Comparison of ENCODE assay signal across 8 mouse cellular contexts in the genomic region with DNA sequence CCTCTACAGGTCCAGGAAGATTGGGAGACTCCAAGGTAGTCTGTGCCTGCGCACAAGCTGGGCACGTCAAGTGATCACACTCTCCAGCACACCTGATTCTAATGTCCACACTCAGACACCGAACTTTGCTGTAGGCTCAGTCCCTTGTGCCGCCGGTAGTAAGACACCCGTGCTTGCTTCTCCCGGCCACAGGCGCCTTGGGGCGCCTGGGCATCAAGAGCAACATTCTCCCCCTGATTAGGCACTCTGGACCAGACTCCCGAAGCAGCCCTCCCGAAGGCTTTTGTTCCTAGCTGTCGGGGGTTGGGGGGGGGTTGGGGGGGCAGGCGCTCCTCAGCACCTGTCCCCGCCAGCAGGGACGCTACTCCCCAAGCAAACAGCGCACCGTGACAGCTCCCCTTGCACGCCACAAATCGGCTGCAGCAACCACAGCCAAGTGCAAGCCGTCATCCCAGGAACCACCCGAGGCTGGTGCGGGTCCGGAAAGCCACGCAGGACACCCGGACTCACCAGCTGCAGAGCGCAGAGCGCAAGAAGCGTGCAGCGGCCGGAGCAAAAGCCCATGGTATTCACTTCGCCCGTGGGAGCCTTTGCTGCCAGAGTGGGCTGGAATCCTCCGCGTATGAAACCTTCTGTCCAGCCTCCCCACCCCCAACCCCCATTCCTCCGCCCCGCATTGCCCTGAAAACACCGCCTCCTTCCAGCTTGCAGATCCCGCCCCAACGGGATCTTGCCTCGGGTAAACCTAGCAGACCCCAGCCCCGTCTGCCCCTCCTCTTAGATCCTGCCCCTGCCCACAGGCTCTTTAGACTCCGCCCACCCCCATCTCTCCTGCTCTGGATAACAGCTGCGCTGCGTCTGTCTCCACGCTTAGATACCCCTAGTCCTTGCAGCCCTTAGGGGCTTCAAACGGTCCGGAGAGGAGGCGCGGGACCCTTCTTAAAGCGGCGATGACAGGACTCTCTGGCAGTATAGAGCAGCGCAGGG. TPM values are rescaled to one million over a fixed set of nuclear protein-coding genes. Genes with fewer than 3 reads are reported as not detected.
DNase-seq lines count a peak whose midpoint lies in the region; ATAC-seq lines count a peak whose summit lies in the region.

Gene Nkain4 (minus strand): TSS at position 639 of the 987 bp plus-strand sequence.

- intact Hi-C loops in heart, postnatal 14 days (cut with DNase I), result no loop called here

- peaks cover 18% of the 10 kb centered on the region; the same call in 1 of the 2 replicates for H3K4me1 ChIP-seq in embryonic facial prominence, embryonic 14.5 days (ENCODE audit: control insufficient read depth, insufficient read depth, low read length)

- no peaks in the 10 kb centered on the region for H3K9me3 ChIP-seq in embryonic facial prominence, embryonic 14.5 days (ENCODE audit: control insufficient read depth, low read length)

- 1% methylated on average over 40 of the region's 52 CpGs for WGBS in embryonic facial prominence, embryonic 14.5 days

- peak within 1 kb of the TSS; percentile 56 for H3K9ac ChIP-seq in embryonic facial prominence, embryonic 14.5 days (ENCODE audit: low read depth, low read length)

- H3K27me3 ChIP-seq in embryonic facial prominence, embryonic 14.5 days (replicated peaks; ENCODE audit: control insufficient read depth, insufficient read depth, low read length), result peaks cover 4% of the 10 kb centered on the region

- no peak within 1 kb of the TSS; the same call in 1 of the 2 replicates for H3K27ac ChIP-seq in embryonic facial prominence, embryonic 14.5 days (replicated peaks; ENCODE audit: low read depth, low read length)

- peak within 1 kb of the TSS; percentile 45 for H3K4me3 ChIP-seq in embryonic facial prominence, embryonic 14.5 days (ENCODE audit: low read depth, low read length)

- H3K36me3 ChIP-seq in embryonic facial prominence, embryonic 14.5 days (ENCODE audit: control insufficient read depth, insufficient read depth, low read length), result no peaks in the 10 kb centered on the region

- H3K4me2 ChIP-seq in embryonic facial prominence, embryonic 14.5 days (ENCODE audit: low read depth, low read length), result peak within 1 kb of the TSS; percentile 79

- peak; percentile 39 for DNase-seq in Muller cell, postnatal 12 days (ENCODE audit: inconsistent ontology term)
- peak; percentile 40 to 46 for DNase-seq in adrenal gland, postnatal 36 days
- peak; percentile 95 for DNase-seq in embryonic facial prominence, embryonic 14.5 days (ENCODE audit: low spot score)
- peak; percentile 31 to 50 for DNase-seq in heart, postnatal 14 days
- peak; percentile 36 to 48 for DNase-seq in layer of hippocampus, postnatal 25 days (ENCODE audit: extremely low spot score in 1 of 2, low spot score in 1 of 2)
- peak; percentile 83 for DNase-seq in lung, postnatal 10 days
- peak; percentile 53 for DNase-seq in right cerebral cortex, postnatal 14 days
- no peak for DNase-seq in spleen, postnatal 10 days (ENCODE audit: low spot score in 2 of 2)

- peak; percentile 94 for ATAC-seq in embryonic facial prominence, embryonic 14.5 days (ENCODE audit: low read depth)

RNA-seq across cellular contexts. Expression of gene Nkain4, which starts in this region (rescaled TPM):
- 1 to 10 TPM; 4.6 to 5.8 TPM for total RNA-seq in adrenal gland, postnatal 36 days (2021)
- polyA plus RNA-seq in embryonic facial prominence, embryonic 14.5 days (2014; fragmentation: Nextera tagmentation; extraction: Ambion mirVana), result 17.0 and 20.7 TPM in 2 replicates
- 10 to 100 TPM; 15.3 to 15.7 TPM for total RNA-seq in heart, postnatal 14 days (2021)
- total RNA-seq in layer of hippocampus, postnatal 25 days (2021), result 10 to 100 TPM; 62.0 to 63.2 TPM

Comparison
In these comparisons a context has a peak if more than half of its experiments do, and no peak if none do; other contexts are left out.
1. DNase-seq: peak in Muller cell, postnatal 12 days (single experiment), adrenal gland, postnatal 36 days (2 of 2), embryonic facial prominence, embryonic 14.5 days (single experiment), heart, postnatal 14 days (2 of 2), layer of hippocampus, postnatal 25 days (2 of 2), lung, postnatal 10 days (single experiment) and right cerebral cortex, postnatal 14 days (single experiment); none in spleen, postnatal 10 days (0 of 2).